11 mouse cellular contexts compared by ENCODE assay signal in genomic region chr7:141612791-141613190, GRCm38 (mm10). TPM values are rescaled to one million over a fixed set of nuclear protein-coding genes. Genes with fewer than 3 reads are reported as not detected.
DNase-seq lines count a peak whose midpoint lies in the region; ATAC-seq lines count a peak whose summit lies in the region.
"Had no signal": no experiment of that assay in that cellular context is flagged by ENCODE, and none has a peak within 500 bp of the region (broad histone marks: within the 10 kb centered on the region; RNA-seq: fewer than 3 reads in every experiment).

No protein-coding gene starts in this region.

- peaks cover 63% of the 10 kb centered on the region for H3K4me1 ChIP-seq in megakaryocyte, embryonic 14.5 days
- H3K4me1 ChIP-seq in stomach, embryonic 14.5 days (ENCODE audit: control insufficient read depth, insufficient read depth, low read length), result peaks cover 4% of the 10 kb centered on the region; the same call in 1 of the 2 replicates
- no peaks in the 10 kb centered on the region for H3K4me1 ChIP-seq in hindbrain, embryonic 10.5 days (replicated peaks)

- peak overlapping the region; percentile 76; the same call in 1 of the 2 replicates for H3K27ac ChIP-seq in stomach, embryonic 14.5 days (ENCODE audit: low read length)
- H3K27ac ChIP-seq in hindbrain, embryonic 10.5 days, result no peak overlapping the region

- no peaks in the 10 kb centered on the region for H3K9me3 ChIP-seq in megakaryocyte, embryonic 14.5 days
- H3K9me3 ChIP-seq in stomach, embryonic 14.5 days (ENCODE audit: control insufficient read depth, low read depth, low read length), result no peaks in the 10 kb centered on the region
- no peaks in the 10 kb centered on the region for H3K9me3 ChIP-seq in hindbrain, embryonic 10.5 days

- no peak for ATAC-seq in megakaryocyte, adult 5-6 weeks (ENCODE audit: poor library complexity, severe bottlenecking)
- no peak for ATAC-seq in stomach, embryonic 14.5 days (ENCODE audit: insufficient number of reproducible peaks, insufficient read depth, low FRiP score, low read depth)

- H3K4me2 ChIP-seq in stomach, embryonic 14.5 days (replicated peaks; ENCODE audit: low read depth, low read length), result no peak overlapping the region

- H3K27me3 ChIP-seq in megakaryocyte, embryonic 14.5 days (replicated peaks), result no peaks in the 10 kb centered on the region
- H3K27me3 ChIP-seq in stomach, embryonic 14.5 days (ENCODE audit: control insufficient read depth, insufficient read depth, low read length), result no peaks in the 10 kb centered on the region
- H3K27me3 ChIP-seq in hindbrain, embryonic 10.5 days (ENCODE audit: insufficient read depth, poor library complexity, severe bottlenecking), result no peaks in the 10 kb centered on the region

- DNase-seq in heart, adult 8-10 months (ENCODE audit: low spot score), result peak; percentile 34
- DNase-seq in kidney, adult 9 months, result peak; percentile 68
- DNase-seq in spleen, postnatal 14 days (ENCODE audit: low spot score in 2 of 2), result no peak
- DNase-seq in hindbrain, embryonic 10.5 days (ENCODE audit: low spot score), result no peak
- no peak for DNase-seq in thymus, adult 18-20 months
- DNase-seq: retina, postnatal 1 day had no signal

- 53% methylated on average over 13 of the region's 13 CpGs for WGBS in stomach, embryonic 14.5 days
- WGBS in hindbrain, embryonic 10.5 days, result 89% methylated on average over 13 of the region's 13 CpGs

- H3K36me3 ChIP-seq in megakaryocyte, embryonic 14.5 days (replicated peaks; ENCODE audit: low read length), result peaks cover 98% of the 10 kb centered on the region
- peaks cover 44% of the 10 kb centered on the region for H3K36me3 ChIP-seq in stomach, embryonic 14.5 days (ENCODE audit: control insufficient read depth, insufficient read depth, low read length)
- peaks cover 99% of the 10 kb centered on the region for H3K36me3 ChIP-seq in hindbrain, embryonic 10.5 days

- H3K9ac ChIP-seq in stomach, embryonic 14.5 days (replicated peaks; ENCODE audit: low read depth, low read length), result no peak overlapping the region

- H3K4me3 ChIP-seq in megakaryocyte, embryonic 14.5 days (replicated peaks), result peak overlapping the region; percentile 28
- H3K4me3 ChIP-seq in stomach, embryonic 14.5 days (ENCODE audit: low read depth, low read length), result no peak overlapping the region
- H3K4me3 ChIP-seq in hindbrain, embryonic 10.5 days, result no peak overlapping the region
- H3K4me3 ChIP-seq: erythroblast, embryonic 14.5 days had no signal

RNA-seq across cellular contexts. Expression of gene Muc6, which starts 42.3 kb away (rescaled TPM):
- 1.3 and 4.0 TPM in 2 replicates for polyA plus RNA-seq in megakaryocyte, embryonic 14.5 days (2012; ENCODE audit: insufficient read depth, low replicate concordance)
- total RNA-seq in megakaryocyte, adult 5-6 weeks (2015), result 0.16 and 0.39 TPM in 2 replicates
- 0.11 TPM in 1 of 2 replicates, not detected in the other for total RNA-seq in megakaryocyte, adult 5-6 weeks (2017)
- not detected for total RNA-seq in heart, adult 8-10 months (2022)
- polyA plus RNA-seq in stomach, embryonic 14.5 days (2014; fragmentation: Nextera tagmentation; extraction: Ambion mirVana), result 1.2 and 1.6 TPM in 2 replicates
- 0.12 and 0.26 TPM in 2 replicates for polyA plus RNA-seq in hindbrain, embryonic 10.5 days (2016; fragmentation: Nextera tagmentation; extraction: Ambion mirVana)
- total RNA-seq: layer of hippocampus, postnatal 10 days had no signal

RNA-seq across cellular contexts. Expression of gene Ap2a2, which starts 50.8 kb away (rescaled TPM):
- polyA plus RNA-seq in megakaryocyte, embryonic 14.5 days (2012; ENCODE audit: insufficient read depth, low replicate concordance), result 22.5 and 22.9 TPM in 2 replicates
- 42.0 and 48.3 TPM in 2 replicates for total RNA-seq in megakaryocyte, adult 5-6 weeks (2015)
- total RNA-seq in megakaryocyte, adult 5-6 weeks (2017), result 61.8 and 75.5 TPM in 2 replicates
- 10 to 100 TPM; 55.2 to 65.5 (median 61.3) TPM for total RNA-seq in heart, adult 8-10 months (2022)
- polyA plus RNA-seq in stomach, embryonic 14.5 days (2014; fragmentation: Nextera tagmentation; extraction: Ambion mirVana), result 70.4 and 71.8 TPM in 2 replicates
- 105 and 108 TPM in 2 replicates for polyA plus RNA-seq in hindbrain, embryonic 10.5 days (2016; fragmentation: Nextera tagmentation; extraction: Ambion mirVana)

Comparison
In these comparisons a context has a peak if more than half of its experiments do, and no peak if none do; other contexts are left out.
1. DNase-seq: peak in heart, adult 8-10 months (single experiment) and kidney, adult 9 months (single experiment); none in spleen, postnatal 14 days (0 of 2), hindbrain, embryonic 10.5 days (single experiment) and thymus, adult 18-20 months (0 of 2).